Mouse (Mus musculus) adrenal gland, adult 8-10 months (tissue): Measurements from ENCODE around the gene Htr1f. TPM values are rescaled to one million over a fixed set of nuclear protein-coding genes. Genes with fewer than 3 reads are reported as not detected.
"Not testable (repeated sequence)": the region's sequence is repeated elsewhere in the genome, so short reads cannot be mapped to it uniquely, and the experiment has no call there.

Experiments used
- DNase-seq: peaks from one replicate; pipeline ENCODE4 v3.0.0; 2022
- total RNA-seq, 4 experiments: library from RNA; stranded (reverse); gene quantifications; 2 replicates each; pipeline ENCODE4 v1.2.4; 2022

Htr1f gene
- total RNA-seq: not detected

GRCm38 (mm10) chr16:65105184-65105931 lies at the start of gene Htr1f:
Gene Htr1f, minus strand, starts transcription at chr16:65105854.
- no peak for DNase-seq

GRCm38 (mm10) chr16:65139771-65140170 lies 34.1 kb upstream of the Htr1f start:
- no peak for DNase-seq

- no peak for DNase-seq
These were observed 23.7 kb upstream of the Htr1f start for GRCm38 (mm10) chr16:65129391-65129790.

GRCm38 (mm10) chr16:65127846-65128245 lies 22.2 kb upstream of the Htr1f start:
- no peak for DNase-seq

- no peak for DNase-seq
These were observed 6.6 kb upstream of the Htr1f start for GRCm38 (mm10) chr16:65112221-65112620.

GRCm38 (mm10) chr16:65093552-65093951 lies 12.1 kb downstream of the Htr1f start:
- no peak for DNase-seq

- no peak for DNase-seq
These were observed 22.2 kb downstream of the Htr1f start for GRCm38 (mm10) chr16:65083475-65083874.

- no peak for DNase-seq
These were observed 35.8 kb downstream of the Htr1f start for GRCm38 (mm10) chr16:65069867-65070266.

- no peak for DNase-seq
These were observed 39.4 kb downstream of the Htr1f start for GRCm38 (mm10) chr16:65066264-65066663.

GRCm38 (mm10) chr16:65037660-65038425 lies 67.8 kb downstream of the Htr1f start:
- DNase-seq: not testable (repeated sequence)

GRCm38 (mm10) chr16:65029675-65030074 lies 76.0 kb downstream of the Htr1f start:
- DNase-seq: no peak

GRCm38 (mm10) chr16:65022364-65022763 lies 83.3 kb downstream of the Htr1f start:
- DNase-seq: no peak

GRCm38 (mm10) chr16:65018710-65019109 lies 86.9 kb downstream of the Htr1f start:
- no peak for DNase-seq

- no peak for DNase-seq
These were observed 87.5 kb downstream of the Htr1f start for GRCm38 (mm10) chr16:65018134-65018533.

GRCm38 (mm10) chr16:65017566-65017965 lies 88.1 kb downstream of the Htr1f start:
- DNase-seq: no peak

- DNase-seq: no peak
These were observed 90.4 kb downstream of the Htr1f start for GRCm38 (mm10) chr16:65015241-65015640.

- no peak for DNase-seq
These were observed 103.4 kb downstream of the Htr1f start for GRCm38 (mm10) chr16:65001993-65002821.

GRCm38 (mm10) chr16:64989279-64989800 lies 116.3 kb downstream of the Htr1f start:
- DNase-seq: no peak

GRCm38 (mm10) chr16:64987564-64987963 lies 118.1 kb downstream of the Htr1f start:
- no peak for DNase-seq

- no peak for DNase-seq
These were observed 118.6 kb downstream of the Htr1f start for GRCm38 (mm10) chr16:64987049-64987448.

GRCm38 (mm10) chr16:64974636-64975035 lies 131.0 kb downstream of the Htr1f start:
- no peak for DNase-seq

- no peak for DNase-seq
These were observed 131.9 kb downstream of the Htr1f start for GRCm38 (mm10) chr16:64973533-64974305.
